Mouse (Mus musculus) activated CD4-positive, CD25-positive, alpha-beta regulatory T cell, adult 4 months (primary cell): ENCODE results near the gene Pank4. TPM values are rescaled to one million over a fixed set of nuclear protein-coding genes. Genes with fewer than 3 reads are reported as not detected.
A peak's percentile ranks its signal among the peaks of the same experiment; 100 is the strongest.

Experiments used
- ATAC-seq: one replicate; pipeline ENCODE4 v1.8.0; 2017
- polyA plus RNA-seq, 2 experiments: library from polyadenylated mRNA; unstranded; fragments of 100-300 nt; shearing (Covaris generic); gene quantifications; one replicate each; pipeline ENCODE4 v1.2.1; 2017

The Pank4 gene
- polyA plus RNA-seq, 2 experiments from 2014 or later = 37.4 to 40.1 TPM

DNA sequence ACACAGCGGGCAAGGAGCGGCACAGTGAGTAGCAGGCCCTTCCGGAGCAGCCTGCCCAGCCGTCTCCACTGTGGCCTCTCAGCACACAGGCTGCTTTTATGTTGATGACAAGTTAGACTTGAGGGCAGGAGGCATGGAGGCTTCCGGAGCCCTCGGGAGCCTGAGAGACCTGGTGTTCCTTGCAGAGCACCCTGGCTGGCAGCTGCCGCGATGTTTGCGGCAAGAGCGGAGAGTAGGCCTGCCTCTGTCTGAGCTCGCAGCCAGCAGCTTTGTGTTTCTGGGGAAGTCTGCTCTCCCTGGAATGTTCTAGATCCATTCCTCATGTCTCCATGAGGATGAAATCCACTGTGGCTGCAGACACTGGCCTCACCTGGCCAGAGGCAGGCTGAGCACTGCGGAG lies 8.6 kb downstream of the Pank4 start:
- no peak for ATAC-seq

DNA sequence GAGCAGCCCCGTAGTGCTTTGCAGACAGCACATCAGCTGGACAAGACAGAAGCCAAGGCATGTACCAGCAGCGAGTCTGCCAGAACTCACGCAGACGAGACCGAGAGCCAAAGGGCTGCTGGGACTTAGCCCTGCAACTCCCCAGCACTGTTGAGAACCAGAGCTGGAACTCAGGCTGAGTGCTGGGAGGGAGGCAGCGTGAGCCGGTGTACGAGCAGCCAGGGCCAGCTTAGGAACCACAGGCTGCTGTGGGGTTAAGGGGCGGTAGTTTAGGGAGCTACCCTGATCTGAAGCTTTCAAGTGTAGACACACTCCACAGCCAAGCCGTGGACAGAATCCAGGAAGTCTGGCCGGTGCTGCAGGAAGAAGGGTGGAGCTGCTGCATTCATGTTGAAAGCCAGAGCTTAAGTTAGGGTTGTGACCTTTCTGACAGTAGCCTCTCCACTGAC lies 10.3 kb downstream of the Pank4 start:
- no peak for ATAC-seq

- ATAC-seq = no peak
These were observed 16.2 kb downstream of the Pank4 start for GRCm38 (mm10) chr4:154980110-154980509.

- ATAC-seq = no peak
These were observed 17.2 kb downstream of the Pank4 start for GRCm38 (mm10) chr4:154981076-154981475.

DNA sequence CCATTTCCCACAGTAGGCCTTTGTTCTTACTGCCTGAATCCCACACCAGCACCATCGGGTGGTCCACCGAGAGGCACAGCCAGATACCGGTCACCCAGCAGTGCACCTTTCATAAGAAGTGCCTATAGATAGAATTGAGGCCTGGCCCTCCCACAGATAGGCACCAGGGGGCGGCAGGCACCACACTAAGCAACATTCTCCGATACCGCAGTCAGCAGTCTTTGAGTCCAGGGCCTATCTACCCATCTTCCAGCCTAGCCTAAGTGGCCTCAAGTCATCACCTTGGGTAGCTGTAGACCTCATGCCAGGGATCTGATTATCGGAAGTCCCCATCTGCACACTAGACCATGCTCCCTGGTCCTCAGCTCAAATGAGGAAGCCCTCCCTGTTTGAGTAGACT lies 17.6 kb downstream of the Pank4 start:
- peak; percentile 51 for ATAC-seq

DNA sequence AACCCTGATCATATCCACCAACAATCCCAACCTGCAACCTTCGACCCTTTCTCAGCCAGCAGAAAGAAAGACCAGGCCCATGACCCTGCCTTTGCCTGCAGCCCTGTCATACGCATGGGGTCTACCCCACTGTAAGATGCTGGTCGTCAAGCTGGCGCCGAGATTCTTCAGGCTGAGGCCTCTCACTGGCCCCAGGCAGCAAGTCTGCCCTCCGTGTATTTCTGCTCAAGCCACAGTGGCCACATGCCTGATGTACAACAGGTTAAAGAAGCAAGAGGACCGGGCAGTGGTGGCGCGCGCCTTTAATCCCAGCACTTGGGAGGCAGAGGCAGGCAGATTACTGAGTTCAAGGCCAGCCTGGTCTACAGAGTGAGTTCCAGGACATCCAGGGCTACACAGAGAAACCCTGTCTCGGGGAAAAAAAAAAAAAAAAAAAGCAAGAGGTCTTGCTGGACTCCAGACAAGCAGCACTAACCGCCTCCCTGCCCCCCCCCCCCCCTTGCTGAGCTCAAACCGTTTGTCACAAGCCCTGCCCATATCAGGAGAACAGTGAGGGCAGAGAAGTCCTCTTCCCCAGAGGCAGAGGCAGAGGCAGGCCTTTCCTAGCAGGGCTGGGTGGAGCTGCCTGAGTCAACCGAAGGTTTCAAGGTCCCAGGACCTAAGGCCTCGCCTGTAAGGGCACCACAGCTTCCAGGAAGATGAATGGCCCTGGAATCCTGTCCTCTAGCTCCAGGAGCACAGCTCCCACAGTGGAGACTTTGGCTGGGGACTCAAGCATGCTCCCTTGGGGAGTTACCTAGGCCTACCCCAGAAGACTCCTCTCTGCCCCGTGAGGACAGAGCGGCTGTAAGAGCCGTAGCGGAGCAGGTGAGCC lies 18.6 kb downstream of the Pank4 start:
- ATAC-seq = no peak

GRCm38 (mm10) chr4:154983767-154984166 lies 19.8 kb downstream of the Pank4 start:
- no peak for ATAC-seq

GRCm38 (mm10) chr4:154985151-154985777 lies 21.3 kb downstream of the Pank4 start:
- no peak for ATAC-seq

GRCm38 (mm10) chr4:154986096-154986495 lies 22.2 kb downstream of the Pank4 start:
- peak; percentile 28 for ATAC-seq

GRCm38 (mm10) chr4:154986750-154987149 lies 22.8 kb downstream of the Pank4 start:
- no peak for ATAC-seq

DNA sequence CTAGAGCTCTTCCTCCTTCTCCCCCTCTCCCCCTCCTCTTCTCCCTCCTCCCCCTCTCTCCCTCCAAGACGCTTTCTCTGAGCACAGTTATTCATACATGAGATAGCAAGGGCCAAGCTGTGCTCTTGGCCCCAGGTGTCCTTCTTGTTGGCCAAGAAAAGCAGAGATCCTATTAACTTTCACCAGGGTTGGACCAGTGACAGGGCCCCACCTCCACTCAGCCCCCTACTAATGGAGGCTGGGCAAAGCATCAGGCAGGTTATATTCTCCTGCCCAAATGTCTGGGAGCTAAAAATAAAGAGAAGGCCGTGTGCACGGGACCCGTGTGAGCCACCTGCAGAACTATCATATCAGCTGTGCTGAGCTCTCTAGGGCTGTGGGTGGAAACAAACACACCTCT lies 31.0 kb downstream of the Pank4 start:
- no peak for ATAC-seq

- no peak for ATAC-seq
These were observed 32.7 kb downstream of the Pank4 start for GRCm38 (mm10) chr4:154996572-154997154.

GRCm38 (mm10) chr4:154999379-154999778 lies 35.5 kb downstream of the Pank4 start:
- ATAC-seq = no peak

GRCm38 (mm10) chr4:155005278-155005677 lies 41.4 kb downstream of the Pank4 start:
- no peak for ATAC-seq

DNA sequence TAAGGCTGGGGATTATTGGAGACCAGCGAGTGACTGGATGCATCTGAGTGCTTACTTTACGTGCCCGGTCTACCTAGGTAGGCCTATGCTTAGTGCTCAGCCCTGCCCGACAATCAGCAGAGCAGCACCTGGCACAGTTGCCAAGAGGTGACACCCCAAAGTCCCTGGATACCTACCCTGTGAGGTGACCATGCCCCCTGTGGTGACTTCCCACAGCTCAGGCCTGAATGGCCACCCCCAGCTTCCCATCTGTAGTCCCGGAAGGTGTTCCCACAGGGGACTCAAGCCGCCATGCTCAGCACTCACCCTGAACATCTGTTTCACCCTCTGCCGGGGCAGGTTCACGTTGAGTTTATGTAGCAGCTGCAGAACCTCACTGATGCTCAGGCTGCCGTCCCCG lies 42.4 kb downstream of the Pank4 start:
- ATAC-seq = no peak

- ATAC-seq = no peak
These were observed 43.7 kb downstream of the Pank4 start for GRCm38 (mm10) chr4:155007641-155008040.

DNA sequence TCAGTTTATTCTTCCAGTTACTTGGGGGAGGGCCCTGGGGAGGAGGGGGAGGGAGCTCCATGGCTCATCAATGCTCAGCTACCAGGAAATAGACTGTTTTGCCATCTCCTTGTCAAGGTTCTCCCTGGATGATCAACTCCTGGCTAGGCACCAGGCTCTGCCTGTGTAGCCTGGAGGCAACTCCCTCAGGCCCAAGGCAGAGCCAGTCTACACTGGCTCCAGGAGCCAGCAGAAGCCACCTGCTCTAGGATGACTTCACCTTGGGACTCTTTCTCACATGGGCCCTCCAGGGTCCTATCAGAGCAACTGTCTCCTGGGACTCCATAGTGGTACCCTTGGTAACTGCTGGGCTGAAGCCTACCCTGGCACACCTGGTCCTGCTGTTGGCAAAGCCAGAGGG lies 44.2 kb downstream of the Pank4 start:
- no peak for ATAC-seq

GRCm38 (mm10) chr4:155009216-155009615 lies 45.3 kb downstream of the Pank4 start:
- ATAC-seq = no peak

DNA sequence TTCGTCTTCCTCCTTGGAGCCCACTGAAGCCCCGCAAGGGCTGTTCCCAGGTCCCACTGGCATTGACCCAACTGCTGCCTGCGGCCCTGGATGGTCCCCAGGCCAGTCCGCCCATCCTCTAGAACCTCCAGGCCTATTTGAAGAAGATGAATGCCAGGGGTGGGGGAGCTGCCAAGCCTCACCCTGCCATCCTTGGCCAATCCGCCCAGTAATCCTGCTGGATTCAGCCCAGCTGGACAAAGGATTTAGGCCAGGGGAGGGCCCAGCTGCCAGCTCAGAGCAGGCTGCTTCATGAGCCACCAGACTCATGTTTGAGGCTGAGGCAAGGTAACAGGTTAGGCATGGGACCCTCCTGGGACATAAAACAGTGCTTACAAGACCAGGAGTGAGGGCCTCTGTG lies 46.9 kb downstream of the Pank4 start:
- ATAC-seq = no peak

DNA sequence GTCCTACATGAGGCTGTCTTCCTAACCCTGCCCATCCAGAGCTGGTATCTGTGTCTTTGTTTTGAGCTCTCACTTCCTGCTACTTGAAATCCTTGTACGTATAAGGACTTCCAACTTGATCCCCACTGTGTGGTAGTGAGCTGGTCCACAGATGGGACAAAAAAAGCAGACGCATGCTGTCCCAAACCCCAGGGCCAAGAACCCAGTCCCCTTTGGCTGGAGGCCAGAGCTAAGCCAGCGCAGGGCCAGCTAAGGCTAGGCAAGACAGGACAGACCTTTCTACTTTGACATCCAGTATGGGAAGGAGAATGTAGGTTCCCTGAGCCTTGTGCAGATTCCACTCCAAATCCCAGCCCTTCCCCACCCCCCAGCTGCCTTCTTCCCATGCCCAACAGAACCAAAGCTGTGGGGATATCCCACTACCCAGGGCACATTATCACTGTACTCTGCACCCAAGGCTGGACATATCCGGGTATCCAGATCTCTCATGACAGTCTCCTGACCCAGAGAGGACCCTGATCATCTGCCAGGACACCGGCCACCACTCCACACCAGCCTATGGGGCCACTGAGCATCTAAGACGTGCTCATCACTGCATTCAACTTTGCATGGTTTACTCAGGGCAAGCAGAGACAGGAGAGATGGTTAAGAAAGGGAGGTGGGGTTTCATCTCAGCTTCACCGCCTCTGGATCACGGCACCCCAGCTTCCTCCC lies 47.5 kb downstream of the Pank4 start:
- no peak for ATAC-seq

GRCm38 (mm10) chr4:155012115-155012514 lies 48.2 kb downstream of the Pank4 start:
- no peak for ATAC-seq

GRCm38 (mm10) chr4:155012788-155013187 lies 48.9 kb downstream of the Pank4 start:
- ATAC-seq = peak; percentile 49

DNA sequence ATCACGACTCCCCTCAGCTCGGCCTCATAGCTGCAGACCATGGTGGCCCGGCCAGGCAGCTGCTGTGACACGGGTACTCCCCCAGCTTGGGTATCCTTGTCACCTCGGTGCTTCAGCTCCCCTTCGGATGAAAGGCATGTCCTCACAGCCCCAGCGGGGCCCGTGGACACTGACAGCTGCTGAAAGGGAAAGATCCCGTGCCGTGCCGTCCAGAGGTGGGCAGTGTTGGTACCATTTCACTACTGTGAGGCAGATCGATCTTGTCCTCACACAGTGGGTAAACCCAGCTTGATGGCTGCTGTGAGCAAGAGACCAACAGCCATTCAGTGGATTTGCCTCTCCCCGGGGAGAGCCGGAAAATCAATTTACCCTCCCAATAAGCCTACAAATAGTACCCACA lies 50.3 kb downstream of the Pank4 start:
- no peak for ATAC-seq
